Mouse (Mus musculus): ENCODE data around the gene Gm20696. TPM values are rescaled to one million over a fixed set of nuclear protein-coding genes. Genes with fewer than 3 reads are reported as not detected.

Gene Gm20696
- polyA plus RNA-seq, 1 experiment: not detected

DNA sequence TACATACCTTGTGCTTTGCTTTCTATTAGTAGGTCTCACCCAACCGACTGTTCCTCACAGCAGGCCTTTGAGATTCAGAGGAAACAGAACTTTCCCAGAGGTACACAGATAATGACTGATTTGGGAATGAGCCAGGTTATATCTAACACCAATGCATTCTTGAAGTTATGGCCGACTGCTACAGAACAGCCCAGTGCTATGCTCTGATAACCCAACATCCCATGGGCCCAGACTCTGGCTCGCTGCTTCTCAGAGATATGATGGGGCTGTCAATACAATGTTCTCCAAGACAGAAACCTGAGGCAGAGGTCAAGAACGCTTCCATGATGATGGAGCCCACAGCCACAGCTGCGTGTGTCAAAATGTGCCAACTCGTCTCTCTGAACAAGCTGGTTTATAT is 21.9 kb upstream of the Gm20696 start:
- TF ChIP-seq FLI1 (IDR thresholded peaks at IDR 0.05; ENCODE audit: low read length) (no peak), GATA1 (IDR thresholded peaks at IDR 0.05; ENCODE audit: borderline replicate concordance, low read length) (no peak)
- H3K36me3 ChIP-seq (replicated peaks; ENCODE audit: low read length): no peaks in the 10 kb centered on the region
- peaks cover 11% of the 10 kb centered on the region for H3K9me3 ChIP-seq
- no peak overlapping the region for H3K4me3 ChIP-seq (replicated peaks)
- H3K27me3 ChIP-seq (replicated peaks): peaks cover 68% of the 10 kb centered on the region
- peaks cover 16% of the 10 kb centered on the region for H3K4me1 ChIP-seq

DNA sequence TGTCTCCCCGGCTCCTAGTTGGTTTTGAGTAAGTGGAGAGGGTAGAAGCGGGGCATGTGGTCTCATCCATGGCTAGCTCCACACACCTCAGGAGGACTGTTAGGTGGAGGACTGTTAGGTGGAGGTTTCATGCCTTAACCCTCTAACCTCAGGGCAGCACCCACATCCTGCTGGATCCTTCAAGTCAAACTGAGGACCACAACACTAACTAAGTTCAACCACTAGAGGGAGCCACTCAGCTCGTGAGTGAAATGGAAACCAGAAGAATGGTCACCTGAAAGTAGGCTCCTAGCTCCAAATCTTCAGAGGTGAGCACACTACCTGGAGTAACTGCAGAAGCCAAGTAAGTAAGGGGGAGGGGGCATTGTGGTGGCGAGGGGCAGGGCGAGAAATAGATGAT is 18.3 kb upstream of the Gm20696 start:
- TF ChIP-seq GATA1 (IDR thresholded peaks at IDR 0.05; ENCODE audit: borderline replicate concordance, low read length) (no peak), FLI1 (IDR thresholded peaks at IDR 0.05; ENCODE audit: low read length) (no peak)
- Histone ChIP-seq H3K9me3 (peaks cover 11% of the 10 kb centered on the region), H3K4me3 (replicated peaks) (no peak overlapping the region), H3K27me3 (replicated peaks) (peaks cover 34% of the 10 kb centered on the region), H3K36me3 (replicated peaks; ENCODE audit: low read length) (no peaks in the 10 kb centered on the region), H3K4me1 (peaks cover 5% of the 10 kb centered on the region; the same call in 1 of the 2 replicates)

DNA sequence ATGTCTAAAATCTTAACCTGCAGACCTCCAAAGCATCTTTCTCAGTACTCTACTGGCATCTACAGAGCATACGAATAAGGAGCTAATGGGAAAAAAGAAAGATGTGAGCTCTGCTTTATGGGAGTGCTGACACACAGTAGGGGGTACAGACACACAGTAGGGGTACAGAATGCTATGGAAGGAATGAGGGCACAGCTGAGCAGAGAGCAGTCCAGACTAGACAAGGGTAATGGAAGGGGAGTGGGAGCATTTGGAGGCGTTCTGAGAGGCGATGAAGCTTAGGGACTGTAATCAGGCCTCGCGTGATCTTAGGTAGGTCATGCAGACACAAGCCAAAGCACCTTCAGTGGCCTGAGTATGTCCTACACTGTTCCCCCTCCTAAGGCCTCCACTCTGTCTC is 17.4 kb upstream of the Gm20696 start:
- peaks cover 5% of the 10 kb centered on the region; the same call in 1 of the 2 replicates for H3K4me1 ChIP-seq
- H3K36me3 ChIP-seq (replicated peaks; ENCODE audit: low read length): no peaks in the 10 kb centered on the region
- H3K27me3 ChIP-seq (replicated peaks): peaks cover 30% of the 10 kb centered on the region
- H3K9me3 ChIP-seq: peaks cover 11% of the 10 kb centered on the region
- no peak for TF ChIP-seq FLI1 (IDR thresholded peaks at IDR 0.05; ENCODE audit: low read length)
- no peak for TF ChIP-seq GATA1 (IDR thresholded peaks at IDR 0.05; ENCODE audit: borderline replicate concordance, low read length)
- H3K4me3 ChIP-seq (replicated peaks): no peak overlapping the region

DNA sequence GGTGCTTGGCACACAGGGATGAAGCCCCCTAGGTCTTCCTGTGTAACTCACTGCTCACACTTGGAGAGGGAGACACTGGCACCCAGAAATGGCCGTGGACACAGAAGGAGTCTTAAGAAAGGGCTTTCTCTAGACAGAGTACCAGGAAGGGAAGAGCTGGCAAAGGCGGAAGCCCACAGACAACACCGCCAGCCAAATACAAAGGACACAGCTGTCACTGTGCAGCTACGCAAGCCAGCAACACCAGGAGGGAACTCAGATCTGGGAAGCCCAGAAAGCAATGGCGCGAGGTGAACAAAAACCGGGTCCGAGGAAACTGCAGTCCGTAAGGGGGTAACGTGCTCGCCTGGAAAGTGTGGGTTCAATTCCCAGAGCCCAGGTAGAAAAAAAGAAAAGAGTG is 11.5 kb upstream of the Gm20696 start:
- no peaks in the 10 kb centered on the region for H3K4me1 ChIP-seq
- no peaks in the 10 kb centered on the region for H3K9me3 ChIP-seq
- peaks cover 25% of the 10 kb centered on the region for H3K27me3 ChIP-seq (replicated peaks)
- H3K4me3 ChIP-seq (replicated peaks): no peak overlapping the region
- no peak for TF ChIP-seq FLI1 (IDR thresholded peaks at IDR 0.05; ENCODE audit: low read length)
- TF ChIP-seq GATA1 (IDR thresholded peaks at IDR 0.05; ENCODE audit: borderline replicate concordance, low read length): no peak
- no peaks in the 10 kb centered on the region for H3K36me3 ChIP-seq (replicated peaks; ENCODE audit: low read length)

DNA sequence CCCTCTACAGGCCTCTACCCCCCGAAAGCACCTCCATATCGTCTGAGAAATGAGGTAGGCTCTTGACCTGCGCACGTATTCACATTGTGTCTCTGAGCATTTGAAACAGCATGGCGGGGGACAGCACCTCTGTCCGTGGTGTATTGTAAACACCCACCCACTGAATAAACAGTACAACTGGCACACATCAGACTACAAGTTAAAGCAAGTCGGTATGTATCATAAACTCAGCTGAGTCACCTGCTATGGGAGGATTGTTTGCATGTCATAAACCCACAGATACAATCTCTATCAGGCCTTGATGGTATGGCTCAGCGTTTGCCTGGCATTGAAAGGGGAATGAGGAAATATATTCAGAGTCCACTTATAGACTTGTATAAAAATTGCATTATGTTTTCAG is 10.7 kb upstream of the Gm20696 start:
- Histone ChIP-seq H3K4me3 (replicated peaks) (no peak overlapping the region), H3K27me3 (replicated peaks) (peaks cover 26% of the 10 kb centered on the region), H3K36me3 (replicated peaks; ENCODE audit: low read length) (no peaks in the 10 kb centered on the region), H3K4me1 (no peaks in the 10 kb centered on the region), H3K9me3 (no peaks in the 10 kb centered on the region)
- TF ChIP-seq FLI1 (IDR thresholded peaks at IDR 0.05; ENCODE audit: low read length) (no peak), GATA1 (IDR thresholded peaks at IDR 0.05; ENCODE audit: borderline replicate concordance, low read length) (no peak)

DNA sequence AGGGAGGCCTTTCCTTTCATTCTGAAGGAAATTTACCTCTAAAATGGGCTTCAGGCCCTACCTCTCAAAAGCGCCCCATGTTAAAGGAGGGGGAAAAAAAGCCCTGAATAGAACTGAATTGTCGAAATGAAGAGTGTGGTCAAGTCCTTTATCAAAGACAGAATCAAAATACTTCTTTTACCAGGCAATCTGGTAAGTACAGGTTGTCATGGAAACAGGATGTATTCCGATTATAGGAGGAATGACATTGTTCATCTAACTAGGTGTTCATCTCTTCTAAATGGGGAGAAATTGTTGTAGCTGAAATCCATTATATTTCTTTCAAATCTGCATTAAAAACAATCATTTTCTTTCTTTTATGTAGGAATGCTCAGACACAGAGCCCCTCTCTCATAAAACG is 7.9 kb upstream of the Gm20696 start:
- Histone ChIP-seq H3K4me1 (no peaks in the 10 kb centered on the region), H3K4me3 (replicated peaks) (no peak overlapping the region), H3K36me3 (replicated peaks; ENCODE audit: low read length) (no peaks in the 10 kb centered on the region), H3K27me3 (replicated peaks) (peaks cover 23% of the 10 kb centered on the region), H3K9me3 (no peaks in the 10 kb centered on the region)
- TF ChIP-seq FLI1 (IDR thresholded peaks at IDR 0.05; ENCODE audit: low read length) (no peak), GATA1 (IDR thresholded peaks at IDR 0.05; ENCODE audit: borderline replicate concordance, low read length) (no peak)

DNA sequence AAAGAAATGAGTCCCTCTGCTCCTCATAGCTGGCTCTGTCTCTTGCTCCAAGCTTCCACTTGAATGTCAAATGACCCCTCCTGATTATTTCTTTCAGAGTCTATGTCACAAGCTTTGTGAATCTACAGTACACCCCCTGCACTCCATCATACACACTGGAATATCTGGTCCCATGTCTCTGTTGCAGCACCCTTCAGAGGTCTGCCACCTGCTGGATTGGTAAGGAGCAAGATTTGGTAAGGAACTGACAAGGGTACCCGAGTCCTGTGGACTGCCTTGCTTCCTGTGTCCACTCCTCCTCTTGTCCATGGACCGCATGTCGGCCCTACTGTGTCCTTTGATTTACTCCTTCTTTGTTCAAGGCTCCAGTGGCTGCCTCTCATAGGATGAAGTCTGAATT is 5.2 kb upstream of the Gm20696 start:
- Histone ChIP-seq H3K36me3 (replicated peaks; ENCODE audit: low read length) (no peaks in the 10 kb centered on the region), H3K4me1 (peaks cover 17% of the 10 kb centered on the region), H3K27me3 (replicated peaks) (peaks cover 22% of the 10 kb centered on the region), H3K9me3 (no peaks in the 10 kb centered on the region), H3K4me3 (replicated peaks) (no peak overlapping the region)
- no peak for TF ChIP-seq FLI1 (IDR thresholded peaks at IDR 0.05; ENCODE audit: low read length)
- no peak for TF ChIP-seq GATA1 (IDR thresholded peaks at IDR 0.05; ENCODE audit: borderline replicate concordance, low read length)

DNA sequence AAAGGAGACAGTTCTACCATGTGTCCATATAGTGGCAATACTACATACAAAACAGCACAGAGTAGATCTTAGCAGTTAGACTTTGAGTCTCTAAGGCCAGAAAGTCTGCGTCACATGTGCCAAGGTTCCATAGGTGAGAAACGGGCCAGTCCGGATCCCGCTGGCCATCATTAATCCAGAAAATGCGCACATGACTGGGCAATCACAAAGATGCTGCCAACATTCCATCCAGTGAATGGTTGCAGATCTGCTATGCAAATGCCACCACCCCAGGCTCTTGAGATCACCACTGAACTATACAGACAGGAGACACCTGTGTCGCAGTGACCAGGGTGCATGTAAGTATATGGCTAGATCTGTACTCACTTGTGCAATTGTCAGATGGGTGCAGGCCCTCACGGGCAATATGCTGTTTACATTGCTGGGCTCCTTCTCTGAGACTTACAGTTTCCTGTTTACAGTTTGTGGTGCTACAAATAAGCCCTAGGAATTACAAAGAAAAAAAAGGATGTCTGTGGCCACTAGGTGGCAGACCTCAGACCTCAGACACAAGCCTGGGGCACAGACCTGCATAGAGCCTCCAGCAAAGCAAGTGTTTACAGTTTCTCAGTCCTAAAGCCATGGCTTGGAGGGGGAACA is 4.0 kb upstream of the Gm20696 start:
- TF ChIP-seq FLI1 (IDR thresholded peaks at IDR 0.05; ENCODE audit: low read length) (no peak), GATA1 (IDR thresholded peaks at IDR 0.05; ENCODE audit: borderline replicate concordance, low read length) (no peak)
- no peaks in the 10 kb centered on the region for H3K9me3 ChIP-seq
- H3K4me3 ChIP-seq (replicated peaks): no peak overlapping the region
- peaks cover 25% of the 10 kb centered on the region for H3K4me1 ChIP-seq
- H3K27me3 ChIP-seq (replicated peaks): peaks cover 25% of the 10 kb centered on the region
- H3K36me3 ChIP-seq (replicated peaks; ENCODE audit: low read length): no peaks in the 10 kb centered on the region

DNA sequence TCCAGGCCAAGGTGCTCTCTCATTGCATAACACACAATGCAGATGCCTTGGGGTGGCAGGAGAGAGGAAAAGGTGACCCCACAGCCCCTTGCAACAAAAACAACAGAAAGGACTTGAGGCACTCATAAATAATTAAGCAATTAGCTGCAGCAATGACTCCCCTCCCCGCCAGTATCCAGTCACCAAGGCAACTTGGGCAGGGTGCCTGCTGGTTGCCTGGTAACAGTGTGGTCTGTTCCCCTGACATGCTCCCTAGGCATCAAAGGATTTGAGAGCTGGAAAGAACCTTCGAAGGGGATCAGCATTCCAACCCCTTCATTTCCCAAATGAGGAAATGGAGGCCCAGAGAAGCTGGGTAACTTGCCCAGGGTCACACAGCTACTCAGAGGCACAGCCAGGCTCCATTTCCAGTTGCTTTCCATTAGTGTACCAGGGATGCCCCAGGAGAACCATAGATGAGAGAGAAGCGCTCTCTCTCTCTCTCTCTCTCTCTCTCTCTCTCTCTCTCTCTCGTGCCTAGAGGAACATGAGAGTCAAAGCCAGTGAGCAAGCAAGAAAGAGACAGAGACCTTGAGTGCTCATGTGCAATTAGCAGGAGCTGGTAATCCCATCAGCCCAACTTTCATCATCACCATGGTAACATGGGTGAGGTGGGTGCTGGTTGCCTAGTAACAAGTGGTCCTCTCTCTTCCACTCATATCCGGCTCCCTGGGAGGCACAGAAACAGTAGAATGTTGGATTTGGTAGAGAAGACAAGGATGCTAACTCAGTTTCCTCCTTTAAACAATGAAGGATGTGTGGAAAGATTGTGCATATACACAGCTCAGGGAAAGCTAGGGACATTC is 3.1 kb upstream of the Gm20696 start:
- Histone ChIP-seq H3K27me3 (replicated peaks) (peaks cover 23% of the 10 kb centered on the region), H3K36me3 (replicated peaks; ENCODE audit: low read length) (no peaks in the 10 kb centered on the region), H3K4me3 (replicated peaks) (no peak overlapping the region), H3K4me1 (peaks cover 32% of the 10 kb centered on the region), H3K9me3 (no peaks in the 10 kb centered on the region)
- no peak for TF ChIP-seq GATA1 (IDR thresholded peaks at IDR 0.05; ENCODE audit: borderline replicate concordance, low read length)
- no peak for TF ChIP-seq FLI1 (IDR thresholded peaks at IDR 0.05; ENCODE audit: low read length)

DNA sequence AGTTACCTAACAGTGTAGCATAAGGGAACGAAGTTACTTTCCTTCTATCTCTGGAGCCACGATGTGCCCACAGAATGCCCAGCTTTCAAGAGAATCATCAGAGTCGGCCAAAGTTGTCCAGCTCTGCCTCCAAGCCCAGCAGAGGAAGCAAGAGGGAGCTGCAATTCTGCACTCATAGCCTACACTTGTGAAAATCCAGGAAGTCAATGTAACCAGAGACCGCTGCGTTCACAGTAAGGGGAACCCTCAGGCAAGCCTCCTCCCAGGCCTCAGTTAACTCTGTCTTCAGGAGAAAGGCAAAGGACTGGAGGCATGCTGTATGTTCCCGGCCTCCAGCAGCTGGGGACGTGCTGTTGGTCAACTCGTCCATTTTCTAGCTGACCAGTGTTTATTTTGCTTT is 693 bp upstream of the Gm20696 start:
- Histone ChIP-seq H3K36me3 (replicated peaks; ENCODE audit: low read length) (no peaks in the 10 kb centered on the region), H3K4me3 (replicated peaks) (peak overlapping the region; percentile 95), H3K9me3 (no peaks in the 10 kb centered on the region), H3K4me1 (peaks cover 52% of the 10 kb centered on the region), H3K27me3 (replicated peaks) (peaks cover 20% of the 10 kb centered on the region)
- TF ChIP-seq FLI1 (IDR thresholded peaks at IDR 0.05; ENCODE audit: low read length) (no peak), GATA1 (IDR thresholded peaks at IDR 0.05; ENCODE audit: borderline replicate concordance, low read length) (no peak)
